Mouse (Mus musculus): Measurements from ENCODE around the gene Lrp6.
A peak's percentile ranks its signal among the peaks of the same experiment; 100 is the strongest.

DNA sequence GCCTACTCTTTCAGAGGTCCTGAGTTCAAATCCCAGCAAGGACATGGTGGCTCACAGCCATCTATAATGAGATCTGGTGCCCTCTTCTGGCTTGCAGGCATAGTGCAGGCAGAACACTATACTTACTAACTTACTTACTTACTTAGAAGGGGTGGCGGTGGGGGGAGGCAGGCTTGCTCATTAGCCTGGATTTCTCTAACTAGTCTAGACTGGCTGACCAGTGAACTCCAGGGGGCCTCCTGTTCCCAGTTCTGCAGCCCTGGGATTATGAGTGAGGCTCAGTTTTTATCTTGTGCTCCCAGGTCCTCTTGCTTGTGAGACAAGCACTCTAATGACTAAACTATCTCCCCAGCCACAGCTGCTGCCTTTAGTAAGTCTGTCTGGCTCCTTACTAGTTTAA lies 112.7 kb downstream of the Lrp6 start:
- TF ChIP-seq CTCF (IDR thresholded peaks at IDR 0.05; ENCODE audit: low read depth) (peak; percentile 67), EP300 (IDR thresholded peaks at IDR 0.05; ENCODE audit: low read depth) (peak; percentile 53)
